Mouse (Mus musculus) heart, embryonic 14.5 days (tissue): ENCODE measurements around the gene Narfl. TPM values are rescaled to one million over a fixed set of nuclear protein-coding genes. Genes with fewer than 3 reads are reported as not detected.
"Not testable (repeated sequence)": the region's sequence is repeated elsewhere in the genome, so short reads cannot be mapped to it uniquely, and the experiment has no call there.

Experiments used
- ATAC-seq: fragments of 200-750 bp; cut with Nextera tagmentation; 2 replicates; pipeline ENCODE4 v1.8.0; 2017; ENCODE audit warnings: low read depth, moderate TSS enrichment; ENCODE audit not compliant: insufficient number of reproducible peaks, insufficient read depth, low FRiP score
- H3K27ac ChIP-seq, 2 experiments: fragments of 200-500 bp in 1 of 2; fragments of 300-500 bp in 1 of 2; sonication (generic) in 1 of 2; replicated peaks in 1 of 2; 2 replicates each; pipeline ENCODE4 v1.5.1; 2012 to 2014; ENCODE audit warnings: low read depth in 2 of 2, low read length in 2 of 2, control low read depth in 1 of 2, mild to moderate bottlenecking in 1 of 2, mixed read lengths in 1 of 2; ENCODE audit not compliant: control insufficient read depth in 1 of 2, insufficient read depth in 1 of 2
- H3K27me3 ChIP-seq: fragments of 300-500 bp; sonication (generic); 2 replicates; pipeline ENCODE4 v1.6.1; 2014; ENCODE audit warnings: mild to moderate bottlenecking, low read length, control low read depth; ENCODE audit not compliant: control insufficient read depth, insufficient read depth
- H3K36me3 ChIP-seq: fragments of 300-500 bp; sonication (generic); 2 replicates; pipeline ENCODE4 v1.6.1; 2014; ENCODE audit warnings: mild to moderate bottlenecking, control low read depth, low read length, mixed read lengths; ENCODE audit not compliant: control insufficient read depth, insufficient read depth
- H3K4me1 ChIP-seq, 2 experiments: fragments of 200-500 bp in 1 of 2; fragments of 300-500 bp in 1 of 2; sonication (generic) in 1 of 2; 2 replicates each; pipeline ENCODE4 v1.6.1; 2012 to 2014; ENCODE audit warnings: low read length in 2 of 2, control low read depth in 1 of 2, mixed read lengths in 1 of 2; ENCODE audit not compliant: control insufficient read depth in 2 of 2, insufficient read depth in 2 of 2
- H3K4me2 ChIP-seq: fragments of 300-500 bp; sonication (generic); 2 replicates; pipeline ENCODE4 v1.6.1; 2014; ENCODE audit warnings: mild to moderate bottlenecking, low read length
- H3K4me3 ChIP-seq, 2 experiments: fragments of 200-500 bp in 1 of 2; fragments of 300-500 bp in 1 of 2; sonication (generic) in 1 of 2; 2 replicates each; pipeline ENCODE4 v1.5.1; 2012 to 2014; ENCODE audit warnings: low read length in 2 of 2, mild to moderate bottlenecking in 2 of 2, control low read depth in 1 of 2, low read depth in 1 of 2, moderate library complexity in 1 of 2; ENCODE audit not compliant: control insufficient read depth in 1 of 2, insufficient read depth in 1 of 2
- H3K9ac ChIP-seq: fragments of 300-500 bp; sonication (generic); 2 replicates; pipeline ENCODE4 v1.6.1; 2014; ENCODE audit warnings: mild to moderate bottlenecking, low read length
- H3K9me3 ChIP-seq: fragments of 300-500 bp; sonication (generic); 2 replicates; pipeline ENCODE4 v1.6.1; 2016; ENCODE audit warnings: low read length, control low read depth; ENCODE audit not compliant: control insufficient read depth
- WGBS: fragments of 180-500 bp; shearing (Covaris S2); extraction: QIAGEN DNeasy Blood & Tissue Kit; methylation state at CpG from one replicate; pipeline ENCODE4 v1.1.7; 2014; 5-methylcytosine and 5-hydroxymethylcytosine counted together
- polyA plus RNA-seq: library from polyadenylated mRNA; unstranded; fragments of >200 nt; fragmentation: Nextera tagmentation; extraction: Ambion mirVana; gene quantifications from 2 replicates; pipeline ENCODE4 v1.2.1, GENCODE M21; 2014

The Narfl gene
- polyA plus RNA-seq, 1 experiment from 2014 or later, result 37.2 TPM

DNA sequence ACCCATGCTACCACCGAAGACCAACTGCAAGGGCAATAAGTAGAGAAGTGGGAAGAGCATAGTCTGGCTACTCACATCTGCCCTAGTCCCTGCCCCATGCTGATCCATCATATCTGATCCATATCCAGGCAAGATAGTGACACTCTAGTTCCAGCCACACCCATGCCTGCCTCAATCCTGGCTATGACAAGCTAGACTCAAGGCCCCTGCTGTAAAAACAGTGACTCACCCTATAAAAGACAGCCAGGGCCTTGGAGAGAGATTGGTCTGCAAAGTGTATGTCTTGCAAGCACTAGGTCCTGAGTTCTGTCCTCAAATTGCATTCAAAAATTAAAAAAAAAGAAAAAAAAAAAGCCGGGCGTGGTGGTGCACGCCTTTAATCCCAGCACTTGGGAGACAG lies 32.9 kb downstream of the Narfl start:
- H3K4me1 ChIP-seq, result peaks cover 9 to 15% of the 10 kb centered on the region in 2 experiments
- H3K9me3 ChIP-seq, result no peaks in the 10 kb centered on the region
- peaks cover 37% of the 10 kb centered on the region for H3K27me3 ChIP-seq
- no peak overlapping the region for H3K27ac ChIP-seq
- WGBS, result 84% methylated on average over 4 of the region's 4 CpGs
- no peak overlapping the region for H3K4me2 ChIP-seq
- H3K4me3 ChIP-seq, result no peak overlapping the region
- H3K36me3 ChIP-seq, result no peaks in the 10 kb centered on the region
- H3K9ac ChIP-seq, result no peak overlapping the region
- no peak for ATAC-seq

DNA sequence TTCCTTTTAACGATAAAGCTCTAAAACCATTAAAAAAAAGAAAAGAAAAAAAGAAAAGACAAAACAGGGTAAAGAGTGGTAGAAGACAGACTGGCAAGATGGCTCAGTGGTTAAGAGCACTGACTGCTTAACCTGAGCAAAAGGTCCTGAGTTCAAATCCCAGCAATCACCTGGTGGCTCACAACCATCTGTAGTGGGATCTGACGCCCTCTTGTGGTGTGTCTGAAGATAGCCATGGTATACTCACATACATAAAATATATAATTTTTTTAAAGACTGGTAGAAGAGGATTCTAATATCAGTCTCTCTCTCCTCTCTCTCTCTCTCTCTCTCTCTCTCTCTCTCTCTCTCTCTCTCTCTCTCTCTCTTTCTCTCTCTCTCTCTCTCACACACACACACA lies 33.9 kb downstream of the Narfl start:
- not testable (repeated sequence) for H3K4me2 ChIP-seq, H3K4me3 ChIP-seq, H3K36me3 ChIP-seq, H3K27ac ChIP-seq, ATAC-seq, H3K9ac ChIP-seq, H3K9me3 ChIP-seq
- Histone ChIP-seq H3K27me3 (peaks cover 47% of the 10 kb centered on the region), H3K4me1 (peaks cover 9 to 15% of the 10 kb centered on the region in 2 experiments)
- 46% methylated on average over 2 of the region's 2 CpGs for WGBS

GRCm38 (mm10) chr17:25808028-25808427 lies 34.5 kb downstream of the Narfl start:
- peaks cover 4 to 10% of the 10 kb centered on the region in 2 experiments; a peak in 2 of 4 replicates for H3K4me1 ChIP-seq
- no peaks in the 10 kb centered on the region for H3K9me3 ChIP-seq
- peak overlapping the region; percentile 96 for H3K4me2 ChIP-seq
- no peak for ATAC-seq
- H3K36me3 ChIP-seq, result no peaks in the 10 kb centered on the region
- 36% methylated on average over 5 of the region's 5 CpGs for WGBS
- H3K27me3 ChIP-seq, result peaks cover 52% of the 10 kb centered on the region
- no peak overlapping the region for H3K9ac ChIP-seq
- no peak overlapping the region for H3K27ac ChIP-seq
- H3K4me3 ChIP-seq, result peak overlapping the region in 1 of 2 experiments; percentile 64; a peak in 1 of 4 replicates

- Histone ChIP-seq H3K4me2 (peak within 1 kb of the TSS; percentile 96), H3K9ac (peak within 1 kb of the TSS; percentile 70), H3K4me1 (peaks cover 0 to 10% of the 10 kb centered on the region in 2 experiments; a peak in 1 of 4 replicates), H3K27ac (no peak within 1 kb of the TSS), H3K36me3 (no peaks in the 10 kb centered on the region), H3K4me3 (peak within 1 kb of the TSS; percentile 41 to 64), H3K27me3 (peaks cover 54% of the 10 kb centered on the region), H3K9me3 (no peaks in the 10 kb centered on the region)
- peak; percentile 73 for ATAC-seq
- WGBS, result under 1% methylated on average over 69 of the region's 100 CpGs
These were observed 35.4 kb downstream of the Narfl start, which contains the start of gene Fbxl16 for GRCm38 (mm10) chr17:25808789-25809605. Gene Fbxl16 (plus strand): TSS chr17:25809085.

DNA sequence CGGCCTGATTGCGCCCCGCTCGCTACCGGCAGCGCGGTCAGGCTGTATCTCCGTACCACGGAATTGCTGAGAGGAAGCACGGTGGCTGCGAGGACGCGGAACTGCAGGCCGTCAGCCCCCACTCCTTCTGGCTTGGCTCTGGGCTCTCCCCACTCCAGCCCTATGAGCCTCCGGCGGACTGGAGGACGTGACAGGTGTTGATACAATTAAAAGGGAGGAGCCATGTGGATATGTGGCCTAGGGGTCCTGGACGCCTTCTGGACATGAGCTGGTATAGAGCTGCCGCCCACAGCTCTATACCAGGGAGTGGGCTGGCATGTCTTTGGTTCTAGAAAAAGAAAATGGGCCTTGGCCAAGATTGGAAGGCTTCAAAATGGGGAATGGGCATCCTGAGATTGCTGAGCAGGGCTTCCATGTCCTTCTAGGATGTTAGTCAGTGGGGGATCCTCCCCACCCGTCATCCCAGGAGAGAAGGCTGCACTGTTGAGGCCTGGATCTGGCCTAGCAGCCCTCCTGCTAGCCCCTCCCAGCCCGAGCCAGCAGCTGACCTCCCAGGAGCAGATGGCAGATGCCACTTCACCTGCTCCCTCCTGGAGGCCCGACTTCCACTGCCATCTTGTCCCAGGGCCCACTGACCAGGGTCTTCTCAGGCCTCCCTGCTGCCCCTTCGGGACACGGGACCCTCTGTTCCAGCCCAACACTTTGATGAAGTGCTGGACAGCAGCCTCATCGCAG lies 36.2 kb downstream of the Narfl start:
- H3K27me3 ChIP-seq, result peaks cover 57% of the 10 kb centered on the region
- peak overlapping the region; percentile 41 to 64 for H3K4me3 ChIP-seq
- H3K9ac ChIP-seq, result peak overlapping the region; percentile 70
- ATAC-seq, result no peak
- H3K9me3 ChIP-seq, result no peaks in the 10 kb centered on the region
- H3K4me1 ChIP-seq, result peaks cover 0 to 10% of the 10 kb centered on the region in 2 experiments; a peak in 1 of 4 replicates
- no peak overlapping the region for H3K27ac ChIP-seq
- H3K4me2 ChIP-seq, result peak overlapping the region; percentile 96
- WGBS, result 10% methylated on average over 25 of the region's 25 CpGs
- no peaks in the 10 kb centered on the region for H3K36me3 ChIP-seq

- Histone ChIP-seq H3K9me3 (no peaks in the 10 kb centered on the region), H3K9ac (no peak overlapping the region), H3K4me1 (peaks cover 0 to 10% of the 10 kb centered on the region in 2 experiments; a peak in 1 of 4 replicates), H3K36me3 (no peaks in the 10 kb centered on the region), H3K27me3 (peaks cover 67% of the 10 kb centered on the region), H3K27ac (no peak overlapping the region), H3K4me2 (no peak overlapping the region), H3K4me3 (no peak overlapping the region)
- ATAC-seq, result no peak
- WGBS, result 63% methylated on average over 4 of the region's 4 CpGs
These were observed 37.3 kb downstream of the Narfl start for GRCm38 (mm10) chr17:25810890-25811289.

DNA sequence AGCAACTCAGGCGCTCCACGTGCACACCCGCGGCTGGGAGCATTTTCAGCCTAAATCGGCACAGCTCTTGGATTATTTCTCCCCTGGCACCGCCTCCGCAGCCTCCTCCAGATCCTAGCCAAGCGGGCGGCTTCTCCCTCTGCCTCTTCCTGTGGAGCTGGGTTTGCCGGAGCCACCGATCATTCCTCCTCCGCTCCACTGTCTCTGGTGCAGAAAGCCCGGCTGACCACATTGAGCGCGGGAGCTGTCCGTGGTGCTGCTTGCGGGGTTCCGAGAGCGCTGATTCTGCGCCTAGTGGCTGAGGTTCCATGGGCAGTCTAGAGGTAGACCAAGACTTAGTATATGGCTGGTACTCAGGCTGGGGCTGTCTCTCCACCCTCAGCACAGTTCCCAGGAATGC lies 39.9 kb downstream of the Narfl start:
- Histone ChIP-seq H3K9me3 (no peaks in the 10 kb centered on the region), H3K27me3 (peaks cover 83% of the 10 kb centered on the region), H3K4me1 (peaks cover 0 to 10% of the 10 kb centered on the region in 2 experiments; a peak in 1 of 4 replicates), H3K9ac (no peak overlapping the region), H3K27ac (no peak overlapping the region), H3K36me3 (no peaks in the 10 kb centered on the region), H3K4me3 (no peak overlapping the region), H3K4me2 (no peak overlapping the region)
- no peak for ATAC-seq
- 1% methylated on average over 20 of the region's 20 CpGs for WGBS
